In the genomic region with DNA sequence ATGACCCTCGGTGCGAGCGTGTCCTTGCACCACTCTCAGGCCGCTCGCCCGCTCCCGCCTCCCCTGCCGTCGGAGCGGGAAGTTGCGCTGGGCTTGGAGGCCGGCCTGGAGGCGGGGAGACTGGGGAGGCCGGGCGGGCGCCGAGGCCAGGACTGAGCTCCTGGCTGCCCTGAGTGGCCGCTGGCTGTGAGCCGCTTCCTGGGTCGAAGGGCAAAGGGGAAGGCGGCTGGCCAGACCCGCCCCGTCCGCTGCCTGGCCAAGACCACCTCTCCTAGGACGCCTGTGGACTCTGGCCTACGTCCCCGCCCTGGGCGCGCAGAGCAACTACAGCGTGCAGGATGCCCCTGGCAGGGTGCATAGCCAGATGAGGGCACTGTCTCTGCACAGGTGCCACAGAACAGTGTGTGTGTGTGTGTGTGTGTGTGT, we compare ENCODE assay signal across 7 mouse cellular contexts. TPM values are rescaled to one million over a fixed set of nuclear protein-coding genes. Genes with fewer than 3 reads are reported as not detected.
DNase-seq lines count a peak whose midpoint lies in the region; ATAC-seq lines count a peak whose summit lies in the region.

No protein-coding gene starts in this region.

- WGBS in intestine, embryonic 16.5 days: 1% methylated on average over 30 of the region's 30 CpGs

- H3K9me3 ChIP-seq in intestine, embryonic 16.5 days (ENCODE audit: control insufficient read depth, low read length): no peaks in the 10 kb centered on the region

- peak overlapping the region; percentile 88 for H3K9ac ChIP-seq in intestine, embryonic 16.5 days (ENCODE audit: low read depth, low read length)

- H3K4me2 ChIP-seq in intestine, embryonic 16.5 days (ENCODE audit: low read depth, low read length): peak overlapping the region; percentile 86

- H3K27ac ChIP-seq in intestine, embryonic 16.5 days (ENCODE audit: low read length): peak overlapping the region; percentile 86

- DNase-seq in adrenal gland, postnatal 10 days: peak; percentile 96
- DNase-seq in embryo, embryonic 10.5 days (ENCODE audit: low spot score): peak; percentile 91
- DNase-seq in gastrocnemius, postnatal 36 days: peak; percentile 86 to 88
- DNase-seq in left cerebral cortex, postnatal 10 days (ENCODE audit: extremely low spot score in 1 of 2, low spot score in 2 of 2): peak; percentile 30 to 93
- peak; percentile 75 to 76 for DNase-seq in right cerebral cortex, postnatal 10 days (ENCODE audit: low spot score in 2 of 2)

- ATAC-seq in intestine, embryonic 16.5 days: peak; percentile 89
- ATAC-seq in megakaryocyte, adult 5-6 weeks (ENCODE audit: poor library complexity, severe bottlenecking): peak; percentile 89

- H3K4me3 ChIP-seq in intestine, embryonic 16.5 days (ENCODE audit: low read length): peak overlapping the region; percentile 77

- H3K36me3 ChIP-seq in intestine, embryonic 16.5 days (ENCODE audit: control insufficient read depth, insufficient read depth, low read length): no peaks in the 10 kb centered on the region

- H3K4me1 ChIP-seq in intestine, embryonic 16.5 days (ENCODE audit: control insufficient read depth, insufficient read depth, low read length): peaks cover 34% of the 10 kb centered on the region

- intact Hi-C loops in gastrocnemius, postnatal 36 days (cut with DNase I): no loop called here
- intact Hi-C loops in left cerebral cortex, postnatal 10 days (cut with DNase I): no loop called here

- no peaks in the 10 kb centered on the region for H3K27me3 ChIP-seq in intestine, embryonic 16.5 days (replicated peaks; ENCODE audit: control insufficient read depth, insufficient read depth, low read length)

RNA-seq across cellular contexts. Expression of a gene that starts 0.4 kb away (rescaled TPM):
- 10 to 100 TPM in 1 of 2 experiments, 1 to 10 TPM in 1; 8.4 to 11.0 TPM for total RNA-seq in adrenal gland, postnatal 10 days (2021)
- under 1 TPM; 0.54 to 0.74 TPM for total RNA-seq in gastrocnemius, postnatal 36 days (2021)
- polyA plus RNA-seq in intestine, embryonic 16.5 days (2015; fragmentation: Nextera tagmentation; extraction: Ambion mirVana): 0.12 TPM in 2 replicates
- total RNA-seq in left cerebral cortex, postnatal 10 days (2021): 1 to 10 TPM; 1.0 to 1.1 TPM
- 0.04 TPM in 1 of 2 replicates, not detected in the other for total RNA-seq in megakaryocyte, adult 5-6 weeks (2015)
- total RNA-seq in megakaryocyte, adult 5-6 weeks (2017): 0.07 and 0.16 TPM in 2 replicates

RNA-seq across cellular contexts. Expression of a gene that starts 31.5 kb away (rescaled TPM):
- total RNA-seq in adrenal gland, postnatal 10 days (2021): under 1 TPM in 1 of 2 experiments, not detected in 1; 0.33 TPM
- total RNA-seq in gastrocnemius, postnatal 36 days (2021): not detected
- not detected in 2 replicates for polyA plus RNA-seq in intestine, embryonic 16.5 days (2015; fragmentation: Nextera tagmentation; extraction: Ambion mirVana)
- under 1 TPM in 1 of 2 experiments, not detected in 1; 0.32 TPM for total RNA-seq in left cerebral cortex, postnatal 10 days (2021)
- not detected in 2 replicates for total RNA-seq in megakaryocyte, adult 5-6 weeks (2015)
- not detected in 2 replicates for total RNA-seq in megakaryocyte, adult 5-6 weeks (2017)

RNA-seq across cellular contexts. Expression of a gene that starts 36.8 kb away (rescaled TPM):
- total RNA-seq in adrenal gland, postnatal 10 days (2021): under 1 TPM; 0.24 to 0.33 TPM
- total RNA-seq in gastrocnemius, postnatal 36 days (2021): not detected
- polyA plus RNA-seq in intestine, embryonic 16.5 days (2015; fragmentation: Nextera tagmentation; extraction: Ambion mirVana): not detected in 2 replicates
- not detected for total RNA-seq in left cerebral cortex, postnatal 10 days (2021)
- total RNA-seq in megakaryocyte, adult 5-6 weeks (2015): not detected in 2 replicates
- total RNA-seq in megakaryocyte, adult 5-6 weeks (2017): not detected in 2 replicates

RNA-seq across cellular contexts. Expression of a gene that starts 49.6 kb away (rescaled TPM):
- total RNA-seq in adrenal gland, postnatal 10 days (2021): 10 to 100 TPM; 19.5 to 19.8 TPM
- 1 to 10 TPM; 8.5 to 9.2 TPM for total RNA-seq in gastrocnemius, postnatal 36 days (2021)
- polyA plus RNA-seq in intestine, embryonic 16.5 days (2015; fragmentation: Nextera tagmentation; extraction: Ambion mirVana): 31.2 and 31.9 TPM in 2 replicates
- 10 to 100 TPM; 13.1 TPM for total RNA-seq in left cerebral cortex, postnatal 10 days (2021)
- 6.9 and 8.2 TPM in 2 replicates for total RNA-seq in megakaryocyte, adult 5-6 weeks (2015)
- 27.6 and 34.9 TPM in 2 replicates for total RNA-seq in megakaryocyte, adult 5-6 weeks (2017)

Comparison
In these comparisons a context has a peak if more than half of its experiments do, and no peak if none do; other contexts are left out.
1. Peak in every context shown above with its lines: DNase-seq, ATAC-seq, H3K4me3 ChIP-seq and H3K27ac ChIP-seq.
2. RNA of a gene that starts 0.4 kb away (total RNA-seq): 8.4 to 11.0 TPM in adrenal gland, postnatal 10 days; 1.0 to 1.1 TPM in left cerebral cortex, postnatal 10 days, 0.54 to 0.74 TPM in gastrocnemius, postnatal 36 days and 0.04 to 0.16 TPM in megakaryocyte, adult 5-6 weeks; every median in the first group is over 4 times any median in the second.